Mouse (Mus musculus) embryonic facial prominence, embryonic 14.5 days (tissue): Measurements from ENCODE around the gene Foxp1. TPM values are rescaled to one million over a fixed set of nuclear protein-coding genes. Genes with fewer than 3 reads are reported as not detected.

Source experiments
- ATAC-seq: fragments of 200-750 bp; cut with Nextera tagmentation; 2 replicates; pipeline ENCODE4 v1.8.0; 2017; ENCODE audit warnings: low read depth, moderate number of reproducible peaks, moderate TSS enrichment
- DNase-seq: peaks from one replicate; pipeline ENCODE4 v3.0.0-alpha.2; 2015; ENCODE audit warnings: low spot score
- H3K27ac ChIP-seq: fragments of 300-500 bp; sonication (generic); replicated peaks from 2 replicates; pipeline ENCODE4 v1.5.1; 2014; ENCODE audit warnings: low read depth, mild to moderate bottlenecking, low read length, moderate library complexity
- H3K27me3 ChIP-seq: fragments of 300-500 bp; sonication (generic); replicated peaks from 2 replicates; pipeline ENCODE4 v1.6.1; 2014; ENCODE audit warnings: low read length; ENCODE audit not compliant: control insufficient read depth, insufficient read depth
- H3K36me3 ChIP-seq: fragments of 300-500 bp; sonication (generic); 2 replicates; pipeline ENCODE4 v1.6.1; 2014; ENCODE audit warnings: low read length, mixed read lengths; ENCODE audit not compliant: control insufficient read depth, insufficient read depth
- H3K4me1 ChIP-seq: fragments of 300-500 bp; sonication (generic); 2 replicates; pipeline ENCODE4 v1.6.1; 2014; ENCODE audit warnings: antibody characterized with exemption, low read length; ENCODE audit not compliant: control insufficient read depth, insufficient read depth
- H3K4me2 ChIP-seq: fragments of 300-500 bp; sonication (generic); 2 replicates; pipeline ENCODE4 v1.6.1; 2014; ENCODE audit warnings: low read depth, mild to moderate bottlenecking, low read length, moderate library complexity, mixed read lengths
- H3K4me3 ChIP-seq: fragments of 300-500 bp; sonication (generic); 2 replicates; pipeline ENCODE4 v1.5.1; 2014; ENCODE audit warnings: low read depth, mild to moderate bottlenecking, low read length
- H3K9ac ChIP-seq: fragments of 300-500 bp; sonication (generic); 2 replicates; pipeline ENCODE4 v1.6.1; 2014; ENCODE audit warnings: low read depth, mild to moderate bottlenecking, low read length, moderate library complexity, mixed read lengths
- H3K9me3 ChIP-seq: fragments of 300-500 bp; sonication (generic); 2 replicates; pipeline ENCODE4 v1.6.1; 2016; ENCODE audit warnings: low read length; ENCODE audit not compliant: control insufficient read depth
- WGBS: fragments of 180-500 bp; shearing (Covaris S2); extraction: QIAGEN DNeasy Blood & Tissue Kit; methylation state at CpG from one replicate; pipeline ENCODE4 v1.1.7; 2014; 5-methylcytosine and 5-hydroxymethylcytosine counted together
- polyA plus RNA-seq: library from polyadenylated mRNA; unstranded; fragments of >200 nt; fragmentation: Nextera tagmentation; extraction: Ambion mirVana; gene quantifications from 2 replicates; pipeline ENCODE4 v1.2.1, GENCODE M21; 2014

The Foxp1 gene
- polyA plus RNA-seq, 1 experiment from 2014 or later, result 80.1 TPM

DNA sequence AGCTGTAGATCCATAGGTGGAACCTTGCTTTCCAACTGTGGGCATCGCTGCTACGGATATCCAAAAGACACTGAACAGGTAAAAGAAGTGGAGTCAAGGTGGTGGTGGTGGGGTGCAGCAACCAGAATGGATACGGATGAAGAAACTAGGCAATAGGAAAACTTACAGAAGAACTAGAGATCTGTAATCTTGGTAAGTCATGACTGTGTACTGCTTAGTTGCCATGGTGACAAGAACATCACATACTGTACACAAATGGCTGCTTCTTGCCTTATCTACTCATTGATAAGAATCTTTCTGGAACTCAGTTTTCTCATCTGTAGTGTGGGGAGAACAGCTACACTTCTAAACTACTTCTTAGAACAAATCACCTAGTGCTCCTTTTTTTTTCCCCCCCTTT, 302.0 kb downstream of the Foxp1 start:
- no peaks in the 10 kb centered on the region for H3K27me3 ChIP-seq
- H3K27ac ChIP-seq, result no peak overlapping the region
- H3K4me2 ChIP-seq, result no peak overlapping the region
- H3K9me3 ChIP-seq, result no peaks in the 10 kb centered on the region
- DNase-seq (no peak), ATAC-seq (no peak)
- no peaks in the 10 kb centered on the region for H3K36me3 ChIP-seq
- H3K9ac ChIP-seq, result no peak overlapping the region
- no peaks in the 10 kb centered on the region for H3K4me1 ChIP-seq
- no peak overlapping the region for H3K4me3 ChIP-seq
- 94% methylated on average over 3 of the region's 3 CpGs for WGBS

DNA sequence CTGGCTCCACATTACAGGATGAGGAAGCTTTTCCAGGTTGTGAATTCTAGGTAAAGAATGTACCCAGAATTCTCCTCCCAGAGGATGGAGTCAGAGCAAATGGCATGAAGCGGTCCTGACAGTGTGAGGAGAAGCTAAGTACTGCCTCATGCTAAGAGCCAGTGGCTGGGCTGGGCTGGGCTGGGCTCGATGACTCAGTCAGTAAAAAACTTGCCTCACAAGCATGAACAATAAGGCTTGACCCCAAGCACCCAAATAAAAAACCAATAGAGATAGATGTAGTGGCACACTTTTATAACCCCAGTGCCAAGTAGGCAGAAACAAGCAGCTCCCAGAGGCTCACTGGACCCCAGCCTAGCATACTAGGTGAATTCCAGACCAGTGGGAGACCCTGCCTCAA, 304.7 kb downstream of the Foxp1 start:
- no peaks in the 10 kb centered on the region for H3K36me3 ChIP-seq
- H3K27ac ChIP-seq, result no peak overlapping the region
- no peaks in the 10 kb centered on the region for H3K4me1 ChIP-seq
- ATAC-seq (no peak), DNase-seq (no peak)
- H3K4me3 ChIP-seq, result no peak overlapping the region
- H3K9ac ChIP-seq, result no peak overlapping the region
- no peak overlapping the region for H3K4me2 ChIP-seq
- 70% methylated on average over 2 of the region's 2 CpGs for WGBS
- H3K9me3 ChIP-seq, result no peaks in the 10 kb centered on the region
- H3K27me3 ChIP-seq, result no peaks in the 10 kb centered on the region

DNA sequence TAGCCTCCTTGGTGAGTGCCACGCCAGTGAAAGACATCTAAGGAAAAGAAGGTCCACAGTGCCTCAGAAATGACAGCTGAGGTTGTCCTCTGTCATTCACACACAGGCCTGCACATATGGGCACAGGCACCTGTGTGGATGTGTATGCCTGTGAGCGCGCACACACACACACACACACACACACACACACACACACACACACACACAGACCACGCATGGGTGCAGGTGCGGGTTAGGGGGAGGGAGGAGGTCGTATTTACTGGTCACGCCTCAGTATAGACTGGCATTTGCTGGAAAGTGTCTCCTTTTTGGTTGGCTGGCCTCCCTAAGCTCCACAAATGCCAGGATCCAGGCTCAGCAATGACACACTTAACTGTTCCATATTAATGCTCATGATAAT, 305.4 kb downstream of the Foxp1 start:
- Histone ChIP-seq H3K27ac (no peak overlapping the region), H3K9me3 (no peaks in the 10 kb centered on the region), H3K27me3 (no peaks in the 10 kb centered on the region), H3K4me1 (no peaks in the 10 kb centered on the region), H3K36me3 (no peaks in the 10 kb centered on the region), H3K4me3 (no peak overlapping the region), H3K9ac (no peak overlapping the region), H3K4me2 (no peak overlapping the region)
- no peak for ATAC-seq
- DNase-seq, result no peak
- 78% methylated on average over 6 of the region's 7 CpGs for WGBS

DNA sequence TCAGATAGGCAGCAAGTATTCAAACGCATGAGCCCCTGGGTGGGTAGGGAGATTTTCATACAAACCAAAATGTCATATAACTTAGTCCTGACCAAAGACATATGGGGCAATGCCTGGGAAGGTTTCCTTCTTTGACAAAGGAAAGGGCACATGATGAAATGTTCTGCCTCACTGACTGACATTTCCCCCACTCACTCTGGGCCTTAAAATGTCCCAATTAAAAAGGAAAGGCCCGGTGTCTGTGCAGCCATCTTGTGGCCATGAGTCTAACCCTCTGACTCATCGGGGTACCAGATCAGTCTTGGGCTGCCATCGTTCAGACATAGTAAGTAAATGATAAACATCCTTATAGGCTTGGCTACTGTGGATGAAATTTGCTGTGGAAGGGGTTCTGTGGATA, 310.1 kb downstream of the Foxp1 start:
- ATAC-seq (no peak), DNase-seq (no peak)
- Histone ChIP-seq H3K27ac (no peak overlapping the region), H3K36me3 (no peaks in the 10 kb centered on the region), H3K4me2 (no peak overlapping the region), H3K4me1 (no peaks in the 10 kb centered on the region), H3K4me3 (no peak overlapping the region), H3K9ac (no peak overlapping the region), H3K27me3 (no peaks in the 10 kb centered on the region), H3K9me3 (no peaks in the 10 kb centered on the region)
- WGBS, result 84% methylated on average over 4 of the region's 4 CpGs

DNA sequence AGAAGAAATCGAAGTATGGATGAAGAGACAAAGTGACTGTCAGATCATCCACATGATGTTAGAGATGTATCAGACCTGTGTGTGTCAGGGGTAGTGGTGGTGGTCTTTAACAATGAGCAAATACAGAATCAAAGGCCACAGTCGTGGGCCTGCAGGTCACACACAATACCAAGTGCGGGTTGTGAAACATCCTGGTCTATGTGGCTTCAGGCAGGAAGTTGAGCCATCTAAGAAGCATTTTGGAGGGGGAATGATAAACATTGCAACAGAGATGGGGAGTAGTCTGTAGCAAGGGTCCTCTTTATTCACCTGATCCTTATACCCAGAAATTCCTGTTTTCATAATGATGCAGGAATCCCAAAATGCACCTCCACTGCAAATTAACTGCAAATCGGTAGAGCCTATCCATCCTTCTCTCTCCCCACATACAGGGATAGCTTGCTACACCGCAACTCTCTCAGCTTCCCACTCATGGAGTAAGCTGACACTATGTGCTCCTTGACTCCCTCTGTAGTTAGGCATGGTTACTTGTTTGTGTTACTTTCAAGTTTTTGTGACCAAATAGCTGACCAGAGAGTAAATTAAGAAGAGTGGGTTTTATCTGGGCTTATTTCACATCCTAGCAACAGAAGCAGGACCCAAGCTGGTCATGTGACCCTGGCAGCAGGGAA, 310.7 kb downstream of the Foxp1 start:
- H3K4me3 ChIP-seq, result no peak overlapping the region
- no peak for ATAC-seq
- WGBS, result 85% methylated on average over 5 of the region's 5 CpGs

DNA sequence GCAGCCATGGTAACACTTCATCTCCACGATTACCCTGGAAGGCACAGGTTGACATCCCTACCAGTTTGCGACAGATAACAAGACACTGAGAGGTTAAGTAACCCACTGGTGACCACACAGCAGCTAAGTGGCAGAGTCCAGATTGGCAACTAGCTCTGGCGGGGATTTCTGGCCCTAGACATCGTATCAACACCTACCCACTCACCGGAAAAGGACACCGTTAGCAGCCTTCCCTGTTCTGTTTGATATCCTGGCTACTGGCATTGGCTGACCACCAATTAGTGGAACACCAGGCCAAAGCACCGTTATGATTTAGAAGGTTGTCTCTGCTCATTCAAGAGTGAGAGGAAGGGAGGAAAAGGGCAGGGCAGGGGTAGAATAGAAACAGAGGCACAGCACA, 312.4 kb downstream of the Foxp1 start:
- no peak overlapping the region for H3K27ac ChIP-seq
- DNase-seq (no peak), ATAC-seq (no peak)
- H3K36me3 ChIP-seq, result no peaks in the 10 kb centered on the region
- whole genome bisulfite sequencing, result 81% methylated on average over 7 of the region's 7 CpGs
- H3K27me3 ChIP-seq, result no peaks in the 10 kb centered on the region
- H3K4me2 ChIP-seq, result no peak overlapping the region
- no peak overlapping the region for H3K4me3 ChIP-seq
- no peaks in the 10 kb centered on the region for H3K9me3 ChIP-seq
- H3K9ac ChIP-seq, result no peak overlapping the region
- H3K4me1 ChIP-seq, result peaks cover 13% of the 10 kb centered on the region

More for the DNA sequence above, 310.7 kb downstream of the Foxp1 start:
- Histone ChIP-seq H3K4me2 (no peak overlapping the region), H3K9me3 (no peaks in the 10 kb centered on the region), H3K27ac (no peak overlapping the region), H3K27me3 (no peaks in the 10 kb centered on the region), H3K9ac (no peak overlapping the region), H3K4me1 (no peaks in the 10 kb centered on the region), H3K36me3 (no peaks in the 10 kb centered on the region)
- DNase-seq, result no peak

DNA sequence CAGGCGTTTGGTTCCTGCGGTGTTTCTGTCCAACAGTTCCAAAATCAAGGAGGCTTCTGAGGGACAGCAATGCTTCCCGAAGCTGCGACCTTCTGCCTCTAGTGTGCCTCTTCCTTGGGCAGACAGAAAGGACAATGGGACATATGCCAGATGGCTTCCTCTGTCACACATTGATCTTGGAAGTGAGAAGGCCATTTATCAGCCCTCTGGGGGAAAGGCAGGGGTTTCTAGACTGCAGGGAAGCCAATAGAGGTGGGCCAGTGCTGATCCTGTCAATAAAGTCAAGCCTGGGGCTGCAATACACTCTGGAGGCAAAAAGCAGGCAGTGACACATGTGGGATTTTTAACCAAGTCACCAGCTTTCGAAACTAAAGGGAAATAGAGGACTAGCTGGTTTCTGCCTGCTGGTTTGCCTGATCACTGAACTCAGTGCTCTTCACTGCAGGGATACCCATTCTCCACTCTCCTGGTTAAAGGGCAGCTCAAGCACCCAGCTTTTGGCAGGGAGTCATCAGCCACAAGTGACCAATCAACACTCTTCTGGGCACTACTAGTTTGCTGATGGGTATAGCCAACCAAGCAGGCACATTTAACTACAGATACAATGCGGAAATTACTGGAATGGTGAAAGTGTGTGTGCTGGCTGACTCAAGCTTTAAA, 315.2 kb downstream of the Foxp1 start:
- no peak for ATAC-seq
- H3K4me2 ChIP-seq, result no peak overlapping the region
- no peaks in the 10 kb centered on the region for H3K27me3 ChIP-seq
- H3K9ac ChIP-seq, result no peak overlapping the region
- no peak for DNase-seq
- WGBS, result 52% methylated on average over 6 of the region's 6 CpGs
- H3K36me3 ChIP-seq, result no peaks in the 10 kb centered on the region
- H3K4me1 ChIP-seq, result peaks cover 34% of the 10 kb centered on the region
- H3K4me3 ChIP-seq, result no peak overlapping the region
- no peaks in the 10 kb centered on the region for H3K9me3 ChIP-seq
- H3K27ac ChIP-seq, result no peak overlapping the region

DNA sequence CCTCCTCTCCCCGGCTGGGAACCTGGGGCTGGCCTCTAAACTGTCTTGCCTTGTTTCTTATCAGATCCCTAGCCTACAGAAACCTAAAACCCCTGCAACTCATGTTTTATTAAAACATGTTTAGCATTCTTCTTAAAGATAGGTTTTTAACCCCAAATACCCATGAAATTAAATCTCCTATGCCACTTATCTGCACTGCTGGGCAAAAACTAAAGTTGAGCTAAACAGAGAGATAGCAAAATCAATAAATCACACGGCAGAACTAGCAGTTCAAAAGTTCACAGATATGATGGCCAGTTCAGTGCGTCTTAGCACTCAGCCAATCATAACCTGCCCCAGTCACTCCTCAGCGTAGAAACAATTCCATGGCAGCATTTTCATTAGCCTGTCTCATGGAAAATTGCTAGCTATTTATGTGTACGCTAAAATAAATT, 316.1 kb downstream of the Foxp1 start:
- no peak for ATAC-seq
- H3K4me1 ChIP-seq, result peaks cover 34% of the 10 kb centered on the region
- 26% methylated on average over 5 of the region's 5 CpGs for WGBS
- H3K27me3 ChIP-seq, result no peaks in the 10 kb centered on the region
- no peak overlapping the region for H3K9ac ChIP-seq
- H3K9me3 ChIP-seq, result no peaks in the 10 kb centered on the region
- no peak overlapping the region for H3K4me2 ChIP-seq
- no peak overlapping the region for H3K27ac ChIP-seq
- H3K36me3 ChIP-seq, result no peaks in the 10 kb centered on the region
- no peak overlapping the region for H3K4me3 ChIP-seq
- DNase-seq, result no peak
